Mouse (Mus musculus) stomach, embryonic 16.5 days (tissue): ENCODE results near the gene Moxd1. TPM values are rescaled to one million over a fixed set of nuclear protein-coding genes. Genes with fewer than 3 reads are reported as not detected.

ENCODE experiments used
- ATAC-seq: fragments of 200-750 bp; cut with Nextera tagmentation; 2 replicates; pipeline ENCODE4 v1.8.0; 2017; ENCODE audit warnings: moderate number of reproducible peaks, moderate TSS enrichment; ENCODE audit not compliant: insufficient read depth, low FRiP score
- H3K27ac ChIP-seq: fragments of 300-500 bp; sonication (generic); 2 replicates; pipeline ENCODE4 v1.5.1; 2014; ENCODE audit warnings: low read length
- H3K27me3 ChIP-seq: fragments of 300-500 bp; sonication (generic); 2 replicates; pipeline ENCODE4 v1.6.1; 2014; ENCODE audit warnings: low read length, control low read depth, mixed read lengths; ENCODE audit not compliant: control insufficient read depth, insufficient read depth
- H3K36me3 ChIP-seq: fragments of 300-500 bp; sonication (generic); 2 replicates; pipeline ENCODE4 v1.6.1; 2014; ENCODE audit warnings: low read length; ENCODE audit not compliant: control insufficient read depth, insufficient read depth
- H3K4me1 ChIP-seq: fragments of 300-500 bp; sonication (generic); 2 replicates; pipeline ENCODE4 v1.6.1; 2014; ENCODE audit warnings: low read length, control low read depth, mixed read lengths; ENCODE audit not compliant: control insufficient read depth, insufficient read depth
- H3K4me2 ChIP-seq: fragments of 300-500 bp; sonication (generic); 2 replicates; pipeline ENCODE4 v1.6.1; 2014; ENCODE audit warnings: low read depth, low read length, mixed read lengths
- H3K4me3 ChIP-seq: fragments of 300-500 bp; sonication (generic); replicated peaks from 2 replicates; pipeline ENCODE4 v1.5.1; 2014; ENCODE audit warnings: mild to moderate bottlenecking, low read length
- H3K9ac ChIP-seq: fragments of 300-500 bp; sonication (generic); 2 replicates; pipeline ENCODE4 v1.6.1; 2014; ENCODE audit warnings: low read length
- H3K9me3 ChIP-seq: fragments of 300-500 bp; sonication (generic); replicated peaks from 2 replicates; pipeline ENCODE4 v1.6.1; 2016; ENCODE audit warnings: low read length, control low read depth; ENCODE audit not compliant: control insufficient read depth
- WGBS: fragments of 180-500 bp; shearing (Covaris S2); extraction: QIAGEN DNeasy Blood & Tissue Kit; methylation state at CpG from one replicate; pipeline ENCODE4 v1.1.7; 2014; 5-methylcytosine and 5-hydroxymethylcytosine counted together
- polyA plus RNA-seq: library from polyadenylated mRNA; unstranded; fragments of >200 nt; fragmentation: Nextera tagmentation; extraction: Ambion mirVana; gene quantifications from 2 replicates; pipeline ENCODE4 v1.2.1, GENCODE M21; 2015

Gene Moxd1
- polyA plus RNA-seq, 1 experiment from 2014 or later: 11.0 TPM

DNA sequence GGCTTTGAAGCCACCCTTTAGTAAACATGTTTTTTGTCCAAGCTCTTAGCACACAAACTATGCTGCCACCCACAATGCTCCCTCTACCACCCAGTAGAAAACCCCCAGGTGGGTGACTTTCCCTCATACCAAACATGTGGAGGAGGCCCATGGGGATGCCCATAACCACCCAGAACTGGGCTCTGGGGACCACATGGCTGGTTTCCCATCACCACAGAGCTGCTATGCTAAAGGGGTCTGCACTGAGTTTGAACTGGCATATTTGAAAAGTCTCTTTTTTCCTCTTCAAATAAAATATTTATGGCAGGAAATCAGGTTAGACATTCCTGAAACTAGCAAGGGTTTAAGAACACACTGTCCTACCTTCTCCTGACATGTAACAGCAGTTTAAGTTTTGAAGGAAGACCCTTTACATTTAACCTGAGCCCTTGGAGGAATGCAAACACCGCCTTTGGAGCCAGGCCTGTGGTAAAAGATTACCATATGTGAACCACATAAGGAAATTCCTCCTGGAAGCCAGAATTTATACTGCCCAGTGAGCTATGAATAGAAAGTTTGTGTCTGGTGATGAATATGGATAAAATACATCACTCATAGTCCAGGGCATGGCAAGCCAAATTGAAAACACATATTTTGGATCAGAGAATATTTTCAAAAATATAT, 117.4 kb downstream of the Moxd1 start:
- H3K27me3 ChIP-seq: no peaks in the 10 kb centered on the region
- no peak overlapping the region for H3K4me3 ChIP-seq
- ATAC-seq: no peak
- 48% methylated on average over 1 of the region's 1 CpGs for WGBS
- H3K4me2 ChIP-seq: no peak overlapping the region
- H3K9ac ChIP-seq: no peak overlapping the region
- H3K27ac ChIP-seq: no peak overlapping the region
- no peaks in the 10 kb centered on the region for H3K4me1 ChIP-seq
- no peaks in the 10 kb centered on the region for H3K36me3 ChIP-seq
- H3K9me3 ChIP-seq: no peaks in the 10 kb centered on the region

DNA sequence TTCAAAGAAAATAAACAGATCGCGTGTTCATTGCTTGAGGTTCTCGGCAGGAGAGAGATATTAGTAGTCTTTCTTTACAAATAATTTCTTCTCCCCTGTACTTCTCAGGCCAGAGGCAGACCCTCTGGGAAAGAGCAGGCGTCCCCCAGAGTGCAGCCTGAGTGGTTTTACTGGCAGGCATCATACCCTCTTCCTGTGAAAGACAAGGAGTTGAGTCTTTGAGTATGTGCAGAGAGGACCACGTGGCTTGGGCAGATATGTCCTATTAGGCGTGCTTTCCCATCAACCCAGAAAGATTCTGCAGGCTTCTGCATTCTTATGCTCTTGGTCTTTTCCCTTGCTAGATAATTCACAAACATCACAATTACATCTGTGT, 117.9 kb downstream of the Moxd1 start:
- no peaks in the 10 kb centered on the region for H3K36me3 ChIP-seq
- no peaks in the 10 kb centered on the region for H3K27me3 ChIP-seq
- H3K4me1 ChIP-seq: no peaks in the 10 kb centered on the region
- WGBS: 77% methylated on average over 6 of the region's 6 CpGs
- H3K4me2 ChIP-seq: no peak overlapping the region
- no peak overlapping the region for H3K4me3 ChIP-seq
- H3K9me3 ChIP-seq: no peaks in the 10 kb centered on the region
- no peak overlapping the region for H3K9ac ChIP-seq
- no peak for ATAC-seq
- H3K27ac ChIP-seq: no peak overlapping the region

DNA sequence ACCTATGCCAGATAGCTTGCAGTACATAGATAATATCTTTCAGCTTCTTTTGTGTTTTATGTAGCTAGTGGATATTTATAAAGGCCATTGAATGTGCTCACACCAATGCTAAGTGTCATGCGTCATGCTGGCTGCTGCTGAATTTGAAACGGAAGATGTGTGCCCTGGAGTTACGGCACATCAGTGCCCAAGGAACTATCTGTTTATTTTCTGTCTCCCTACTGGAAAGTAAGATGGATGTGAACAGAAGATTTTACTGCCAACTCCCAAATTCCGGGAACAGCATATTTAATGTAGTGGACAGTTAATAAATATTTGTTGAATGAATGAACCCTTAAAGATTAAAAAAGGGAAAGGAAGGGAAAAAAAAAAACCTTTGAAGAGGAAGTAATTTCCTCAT, 119.8 kb downstream of the Moxd1 start:
- H3K27me3 ChIP-seq: no peaks in the 10 kb centered on the region

More for the DNA sequence above, 119.8 kb downstream of the Moxd1 start:
- ATAC-seq: no peak
- H3K4me3 ChIP-seq: no peak overlapping the region
- no peaks in the 10 kb centered on the region for H3K9me3 ChIP-seq
- H3K36me3 ChIP-seq: no peaks in the 10 kb centered on the region
- 23% methylated on average over 4 of the region's 4 CpGs for WGBS
- H3K9ac ChIP-seq: no peak overlapping the region
- H3K4me1 ChIP-seq: no peaks in the 10 kb centered on the region
- no peak overlapping the region for H3K27ac ChIP-seq
- no peak overlapping the region for H3K4me2 ChIP-seq

Other genes with a start within 250 kb of the Moxd1 start
- not detected in 2 replicates for gene Taar6, start 237.9 kb upstream of the Moxd1 start, polyA plus RNA-seq
- gene Taar7a, start 230.0 kb upstream of the Moxd1 start, polyA plus RNA-seq: not detected in 2 replicates
- not detected in 2 replicates for gene Taar7b, start 223.6 kb upstream of the Moxd1 start, polyA plus RNA-seq
- gene Taar7d, start 196.3 kb upstream of the Moxd1 start, polyA plus RNA-seq: not detected in 2 replicates
- not detected in 2 replicates for gene Taar7e, start 185.9 kb upstream of the Moxd1 start, polyA plus RNA-seq
- gene Taar7f, start 174.0 kb upstream of the Moxd1 start, polyA plus RNA-seq: not detected in 2 replicates
- not detected in 2 replicates for gene Taar8a, start 147.0 kb upstream of the Moxd1 start, polyA plus RNA-seq
- not detected in 2 replicates for gene Taar8b, start 131.2 kb upstream of the Moxd1 start, polyA plus RNA-seq
- not detected in 2 replicates for gene Taar8c, start 121.6 kb upstream of the Moxd1 start, polyA plus RNA-seq
- not detected in 2 replicates for gene Taar9, start 114.0 kb upstream of the Moxd1 start, polyA plus RNA-seq
- 102 TPM in 2 replicates for gene Stx7, start 74.2 kb upstream of the Moxd1 start, polyA plus RNA-seq